Mouse (Mus musculus) heart, adult 18-20 months (tissue): ENCODE measurements around the gene Comt. TPM values are rescaled to one million over a fixed set of nuclear protein-coding genes. Genes with fewer than 3 reads are reported as not detected.

Experiments used
- DNase-seq, 2 experiments: peaks; one replicate each; pipeline ENCODE4 v3.0.0; 2021 to 2022; ENCODE audit warnings: mixed read lengths in 1 of 2
- long read RNA-seq, 2 experiments: library from polyadenylated mRNA; stranded (forward); transcript quantifications; one replicate each; pipeline ENCODE4 v2.0.0; 2021
- total RNA-seq, 2 experiments: library from RNA; stranded (reverse); gene quantifications; 2 replicates each; pipeline ENCODE4 v1.2.3; 2021

Comt gene
- 100 to 1,000 TPM; 123 to 141 TPM for total RNA-seq
- long read RNA-seq, experiment 1, transcript Comt-201 (6 exons, 1,397 nt) = minor isoform, 12 of 88 reads
- long read RNA-seq, experiment 1, transcript Comt-202 (5 exons, 1,866 nt) = major isoform, 25 of 88 reads
- long read RNA-seq, experiment 1, partial matches to known transcripts = 44 of 88 reads
- long read RNA-seq, experiment 1, other reads (novel, unspliced or antisense) = 7 of 88 reads
- long read RNA-seq, experiment 2, transcript Comt-202 (5 exons, 1,866 nt) = major isoform, 12 of 46 reads
- long read RNA-seq, experiment 2, transcript Comt-201 (6 exons, 1,397 nt) = minor isoform, 6 of 46 reads
- long read RNA-seq, experiment 2, partial matches to known transcripts = 23 of 46 reads
- long read RNA-seq, experiment 2, other reads (novel, unspliced or antisense) = 5 of 46 reads

- DNase-seq = no peak
These were observed at the start of gene Comt for GRCm38 (mm10) chr16:18426802-18427280. Gene Comt, minus strand, starts transcription at chr16:18426852.

GRCm38 (mm10) chr16:18474021-18474420 lies 47.4 kb upstream of the Comt start:
- DNase-seq = no peak

GRCm38 (mm10) chr16:18472976-18473375 lies 46.3 kb upstream of the Comt start:
- DNase-seq = no peak

- DNase-seq = no peak
These were observed 45.8 kb upstream of the Comt start for GRCm38 (mm10) chr16:18472416-18472815.

GRCm38 (mm10) chr16:18471976-18472375 lies 45.3 kb upstream of the Comt start:
- DNase-seq = no peak

- no peak for DNase-seq
These were observed 44.8 kb upstream of the Comt start for GRCm38 (mm10) chr16:18471381-18471955.

- DNase-seq = no peak
These were observed 44.2 kb upstream of the Comt start for GRCm38 (mm10) chr16:18470829-18471228.

- peak; percentile 47 to 82 for DNase-seq
These were observed 37.6 kb upstream of the Comt start for GRCm38 (mm10) chr16:18464271-18464670.

GRCm38 (mm10) chr16:18462598-18462997 lies 35.9 kb upstream of the Comt start:
- peak; percentile 47 to 61 for DNase-seq

- DNase-seq = no peak
These were observed 35.4 kb upstream of the Comt start for GRCm38 (mm10) chr16:18462031-18462430.

- no peak for DNase-seq
These were observed 34.2 kb upstream of the Comt start for GRCm38 (mm10) chr16:18460826-18461225.

- peak; percentile 45 to 74 for DNase-seq
These were observed 33.3 kb upstream of the Comt start for GRCm38 (mm10) chr16:18459955-18460370.

GRCm38 (mm10) chr16:18459335-18459954 lies 32.8 kb upstream of the Comt start:
- DNase-seq = peak; percentile 12 to 24

GRCm38 (mm10) chr16:18458661-18459060 lies 32.0 kb upstream of the Comt start:
- DNase-seq = no peak

- DNase-seq = no peak
These were observed 28.8 kb upstream of the Comt start for GRCm38 (mm10) chr16:18455407-18455806.

GRCm38 (mm10) chr16:18453846-18454245 lies 27.2 kb upstream of the Comt start:
- DNase-seq = peak; percentile 17 to 35

GRCm38 (mm10) chr16:18452361-18452862 lies 25.8 kb upstream of the Comt start:
- DNase-seq = no peak

GRCm38 (mm10) chr16:18451486-18452181 lies 25.0 kb upstream of the Comt start:
- no peak for DNase-seq

- DNase-seq = no peak
These were observed 22.4 kb upstream of the Comt start for GRCm38 (mm10) chr16:18449005-18449404.

- no peak for DNase-seq
These were observed 21.5 kb upstream of the Comt start for GRCm38 (mm10) chr16:18448104-18448503.

- DNase-seq = no peak
These were observed 20.6 kb upstream of the Comt start for GRCm38 (mm10) chr16:18447243-18447642.

- DNase-seq = peak; percentile 90 to 99
These were observed 16.8 kb upstream of the Comt start for GRCm38 (mm10) chr16:18443385-18443841.
